Mouse (Mus musculus) heart, adult 2 months (tissue): ENCODE results near the gene Rab11fip4.

ENCODE experiments used
- CTCF ChIP-seq: fragments of 200-600 bp; IDR thresholded peaks from 2 replicates; pipeline ENCODE4 v1.8.1; 2022; ENCODE audit warnings: antibody characterized with exemption, mild to moderate bottlenecking, moderate library complexity
- POLR2A ChIP-seq: fragments of 200-500 bp; IDR thresholded peaks from 2 replicates; pipeline ENCODE4 v1.6.1; 2011; ENCODE audit warnings: mild to moderate bottlenecking, low read depth, low read length, control low read depth; ENCODE audit not compliant: insufficient read depth

- TF ChIP-seq CTCF (no peak), POLR2A (no peak)
Measured at GRCm38 (mm10) chr11:79730462-79730861, 139.4 kb downstream of the Rab11fip4 start.
